Mouse (Mus musculus) gastrocnemius, adult 8-10 months (tissue): Measurements from ENCODE around the gene Pus3. TPM values are rescaled to one million over a fixed set of nuclear protein-coding genes. Genes with fewer than 3 reads are reported as not detected.

Experiments
- DNase-seq, 2 experiments: peaks; one replicate each; pipeline ENCODE4 v3.0.0; 2022; ENCODE audit warnings: low spot score in 2 of 2
- total RNA-seq, 4 experiments: library from RNA; stranded (reverse); gene quantifications; 2 replicates each; pipeline ENCODE4 v1.2.4; 2022

The Pus3 gene
- 10 to 100 TPM in 1 of 4 experiments, 1 to 10 TPM in 3; 7.8 to 11.1 (median 9.2) TPM for total RNA-seq

GRCm38 (mm10) chr9:35558257-35559008, at the start of gene Pus3, which contains the start of gene Ddx25:
Gene Pus3 (plus strand): TSS chr9:35558595.
Gene Ddx25 (minus strand): TSS chr9:35558528.
- no peak for DNase-seq

GRCm38 (mm10) chr9:35513900-35514299, 44.5 kb upstream of the Pus3 start:
- DNase-seq: no peak

- DNase-seq: no peak
These were observed 42.2 kb upstream of the Pus3 start for GRCm38 (mm10) chr9:35516182-35516581.

- DNase-seq: no peak
These were observed 41.7 kb upstream of the Pus3 start for GRCm38 (mm10) chr9:35516711-35517110.

GRCm38 (mm10) chr9:35518169-35518568, 40.2 kb upstream of the Pus3 start, which contains the start of gene Gm1113:
Gene Gm1113 (minus strand): TSS chr9:35518269.
- no peak for DNase-seq

- no peak for DNase-seq
These were observed 37.6 kb upstream of the Pus3 start for GRCm38 (mm10) chr9:35520631-35521348.

GRCm38 (mm10) chr9:35522241-35522640, 36.2 kb upstream of the Pus3 start:
- no peak for DNase-seq

- no peak for DNase-seq
These were observed 35.4 kb upstream of the Pus3 start for GRCm38 (mm10) chr9:35522821-35523515.

GRCm38 (mm10) chr9:35523541-35523940, 34.9 kb upstream of the Pus3 start:
- DNase-seq: peak in 1 of 2 experiments; percentile 42

GRCm38 (mm10) chr9:35523941-35524411, 34.4 kb upstream of the Pus3 start:
- peak; percentile 46 to 50 for DNase-seq

GRCm38 (mm10) chr9:35529141-35529540, 29.3 kb upstream of the Pus3 start:
- DNase-seq: no peak

GRCm38 (mm10) chr9:35529796-35530195, 28.6 kb upstream of the Pus3 start:
- no peak for DNase-seq

GRCm38 (mm10) chr9:35533266-35533665, 25.1 kb upstream of the Pus3 start:
- DNase-seq: no peak

GRCm38 (mm10) chr9:35535110-35535509, 23.3 kb upstream of the Pus3 start:
- no peak for DNase-seq

GRCm38 (mm10) chr9:35535876-35536275, 22.5 kb upstream of the Pus3 start:
- no peak for DNase-seq

GRCm38 (mm10) chr9:35539001-35539750, 19.2 kb upstream of the Pus3 start:
- DNase-seq: no peak

- DNase-seq: no peak
These were observed 17.4 kb upstream of the Pus3 start for GRCm38 (mm10) chr9:35541024-35541423.

GRCm38 (mm10) chr9:35541488-35541887, 16.9 kb upstream of the Pus3 start:
- peak; percentile 52 to 56 for DNase-seq

GRCm38 (mm10) chr9:35541941-35542340, 16.5 kb upstream of the Pus3 start:
- DNase-seq: no peak

GRCm38 (mm10) chr9:35543099-35543860, 15.1 kb upstream of the Pus3 start:
- DNase-seq: no peak
